Mouse (Mus musculus) C2C12 (cell line): ENCODE results near the gene Zc3h12b. TPM values are rescaled to one million over a fixed set of nuclear protein-coding genes. Genes with fewer than 3 reads are reported as not detected.

ENCODE experiments used
- H3K27me3 ChIP-seq: one replicate; pipeline ENCODE4 v1.6.1; 2011; ENCODE audit not compliant: control insufficient read depth, insufficient read depth, insufficient read length
- H3K36me3 ChIP-seq: one replicate; pipeline ENCODE4 v1.6.1; 2011; ENCODE audit not compliant: control insufficient read depth, insufficient read depth
- H3K4me3 ChIP-seq: one replicate; pipeline ENCODE4 v1.5.1; 2011; ENCODE audit warnings: mild to moderate bottlenecking, control low read depth; ENCODE audit not compliant: poor library complexity, insufficient read depth, severe bottlenecking
- H3K79me2 ChIP-seq: one replicate; pipeline ENCODE4 v1.6.1; 2011; ENCODE audit not compliant: control insufficient read depth, insufficient read depth
- H3K79me3 ChIP-seq: one replicate; pipeline ENCODE4 v1.6.1; 2011; ENCODE audit warnings: low read depth, control low read depth
- H3ac ChIP-seq: one replicate; pipeline ENCODE3; 2011; ENCODE audit warnings: low read depth; ENCODE audit not compliant: control insufficient read depth, insufficient read length
- CEBPB ChIP-seq: IDR thresholded peaks from one replicate; pipeline ENCODE4 v1.6.1; 2011; ENCODE audit warnings: low read depth, mild to moderate bottlenecking, control low read depth, moderate library complexity
- CTCF ChIP-seq: IDR thresholded peaks from one replicate; pipeline ENCODE4 v1.5.1; 2011; ENCODE audit not compliant: control insufficient read depth, insufficient read depth, insufficient read length
- FOSL1 ChIP-seq: IDR thresholded peaks from one replicate; pipeline ENCODE4 v1.8.0; 2011; ENCODE audit warnings: mild to moderate bottlenecking, low read length; ENCODE audit not compliant: poor library complexity, insufficient read depth, severe bottlenecking
- MAX ChIP-seq: IDR thresholded peaks from one replicate; pipeline ENCODE4 v1.6.1; 2011; ENCODE audit warnings: mild to moderate bottlenecking, control low read depth
- MYOD1 ChIP-seq: IDR thresholded peaks from one replicate; pipeline ENCODE4 v1.6.1; 2011; ENCODE audit warnings: low read depth; ENCODE audit not compliant: control insufficient read depth, insufficient read length
- MYOG ChIP-seq: IDR thresholded peaks from one replicate; pipeline ENCODE4 v1.6.1; 2011; ENCODE audit not compliant: control insufficient read depth, insufficient read length; ENCODE audit errors: extremely low read depth
- USF1 ChIP-seq: IDR thresholded peaks from one replicate; pipeline ENCODE4 v1.6.1; 2011; ENCODE audit warnings: low read depth, mild to moderate bottlenecking, control low read depth, moderate library complexity
- long read RNA-seq, 2 experiments: library from polyadenylated mRNA; unstranded; transcript quantifications; one replicate each; pipeline ENCODE4 v2.0.0; 2019 to 2020
- polyA plus RNA-seq: library from polyadenylated mRNA; unstranded; fragments of >200 nt; fragmentation: generic; extraction: Trizol; gene quantifications from one replicate; pipeline ENCODE4 v1.2.1, GENCODE M21; 2012; ENCODE audit warnings: missing spikeins

Gene Zc3h12b
- polyA plus RNA-seq: 0.33 TPM
- long read RNA-seq, experiment 1, partial matches to known transcripts: 1 of 1 reads
- long read RNA-seq, experiment 1, other reads (novel, unspliced or antisense): 0 of 1 reads
- long read RNA-seq, experiment 2, partial matches to known transcripts: 1 of 3 reads
- long read RNA-seq, experiment 2, other reads (novel, unspliced or antisense): 2 of 3 reads

DNA sequence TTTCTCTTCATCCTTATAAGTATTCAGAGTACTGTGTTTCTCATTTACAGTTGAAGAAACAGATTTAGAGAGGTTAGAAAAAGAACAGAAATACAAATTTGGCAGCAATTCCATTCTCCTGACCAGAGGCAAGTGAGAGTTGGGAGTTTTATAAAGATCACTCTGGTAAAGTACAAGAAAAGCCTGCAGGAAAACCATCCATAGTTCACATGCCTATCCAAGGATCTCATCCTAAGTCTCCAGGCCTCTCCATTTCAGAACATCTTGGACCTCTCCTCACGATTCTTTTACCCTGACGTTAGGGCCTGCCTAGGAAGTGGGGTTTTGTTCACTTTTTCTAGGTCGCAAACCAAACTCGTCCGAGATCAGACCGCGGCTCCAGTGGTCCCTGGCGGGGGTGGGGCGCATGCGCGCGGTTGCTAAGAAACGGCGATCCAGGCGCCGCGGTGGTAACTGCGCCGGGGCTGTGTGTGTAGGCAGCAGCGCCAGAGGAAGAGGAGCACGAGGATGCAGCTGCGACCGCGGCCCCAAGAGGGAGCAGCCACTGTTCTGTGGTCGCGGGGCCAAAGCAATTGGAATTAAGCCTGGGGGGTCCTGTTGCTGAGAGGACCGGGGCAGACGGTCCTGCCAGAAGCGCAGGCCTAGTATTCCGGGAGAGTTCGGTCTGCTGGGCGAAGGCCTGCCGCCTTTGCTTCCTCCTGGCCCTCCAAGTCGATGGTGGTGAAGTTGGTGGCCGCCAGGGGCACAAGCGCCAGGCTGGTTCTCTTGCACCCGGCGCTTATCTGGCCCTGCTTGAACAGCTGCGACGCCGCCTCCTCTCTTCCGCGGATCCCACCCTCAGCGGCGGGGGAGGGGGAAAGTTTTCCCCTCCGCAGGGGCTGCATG lies at the start of gene Zc3h12b:
Zc3h12b (plus strand) TSS at position 452 of the 885 bp plus-strand sequence.
- peak within 1 kb of the TSS; percentile 54 for H3ac ChIP-seq
- H3K79me3 ChIP-seq: no peaks in the 10 kb centered on the region
- no peak for TF ChIP-seq MYOD1
- no peak for TF ChIP-seq USF1
- no peak for TF ChIP-seq FOSL1
- no peak for TF ChIP-seq CTCF
- no peak for TF ChIP-seq MAX
- TF ChIP-seq MYOG: no peak
- TF ChIP-seq CEBPB: no peak
- H3K36me3 ChIP-seq: no peaks in the 10 kb centered on the region
- no peaks in the 10 kb centered on the region for H3K27me3 ChIP-seq
- H3K4me3 ChIP-seq: peak within 1 kb of the TSS; percentile 28
- no peaks in the 10 kb centered on the region for H3K79me2 ChIP-seq

DNA sequence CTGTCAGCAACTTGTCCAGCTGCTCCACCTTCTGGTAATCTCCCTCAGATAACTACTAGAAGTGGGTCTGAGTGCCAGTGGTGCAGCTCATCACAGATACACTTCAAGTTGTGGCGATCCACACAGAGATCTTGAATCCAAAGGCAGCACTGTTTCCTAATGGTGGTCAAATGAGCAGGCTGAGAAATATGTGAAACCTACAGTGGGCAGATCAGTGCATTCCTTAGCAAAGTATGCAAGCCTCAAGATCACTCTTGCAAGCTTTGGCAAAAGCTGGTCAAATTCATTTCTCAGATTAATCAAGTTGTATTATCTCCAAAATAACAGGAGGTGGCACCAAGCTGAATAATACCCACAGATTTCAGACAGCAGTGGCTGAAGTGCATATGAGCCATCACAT lies 29.3 kb upstream of the Zc3h12b start:
- Histone ChIP-seq H3ac (no peak overlapping the region), H3K4me3 (no peak overlapping the region), H3K36me3 (no peaks in the 10 kb centered on the region), H3K27me3 (no peaks in the 10 kb centered on the region), H3K79me3 (no peaks in the 10 kb centered on the region), H3K79me2 (no peaks in the 10 kb centered on the region)
- TF ChIP-seq CEBPB (no peak), MAX (no peak), FOSL1 (no peak)

DNA sequence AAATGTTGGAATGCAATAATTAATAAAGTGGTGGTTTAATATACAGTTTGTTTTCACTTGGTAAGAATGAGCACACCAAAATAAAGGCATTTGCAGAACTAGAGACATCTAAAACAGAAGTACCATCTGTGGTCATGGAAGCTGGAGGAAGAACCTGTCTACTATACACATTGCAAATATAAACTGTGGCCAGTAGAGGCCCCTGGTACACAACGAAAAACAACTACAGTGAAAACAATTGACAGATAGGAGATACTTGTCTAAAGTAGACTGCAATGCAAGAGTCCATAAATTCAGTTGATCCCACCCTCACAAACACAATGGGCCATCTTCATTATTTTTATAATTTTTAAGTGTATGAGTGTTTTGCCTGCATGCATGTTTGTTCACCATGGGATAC lies 24.4 kb upstream of the Zc3h12b start:
- no peaks in the 10 kb centered on the region for H3K27me3 ChIP-seq
- H3K79me2 ChIP-seq: no peaks in the 10 kb centered on the region
- H3K36me3 ChIP-seq: no peaks in the 10 kb centered on the region
- TF ChIP-seq USF1 (no peak), FOSL1 (no peak), CEBPB (no peak), MAX (no peak), MYOG (no peak), CTCF (no peak), MYOD1 (no peak)
- H3K79me3 ChIP-seq: no peaks in the 10 kb centered on the region
- H3K4me3 ChIP-seq: no peak overlapping the region
- H3ac ChIP-seq: no peak overlapping the region

DNA sequence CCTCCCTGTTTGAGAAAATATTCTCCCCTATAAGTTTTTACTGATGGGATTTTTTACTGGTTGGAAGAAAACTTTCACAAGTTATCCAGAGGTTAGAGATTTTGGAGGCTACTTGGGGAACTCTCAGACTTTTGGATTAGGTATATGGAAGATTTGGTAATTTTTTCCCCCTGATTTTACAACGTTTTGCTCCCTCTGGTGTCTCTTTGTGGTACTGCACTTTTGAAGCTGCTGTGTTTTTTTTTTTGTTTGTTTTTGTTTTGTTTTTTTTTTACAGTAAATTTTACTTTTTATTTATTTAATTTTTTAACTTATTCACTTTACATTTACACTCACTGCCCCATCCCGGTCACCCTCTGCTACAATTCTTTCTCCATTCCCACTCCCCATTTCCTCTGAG lies 26.8 kb downstream of the Zc3h12b start:
- no peaks in the 10 kb centered on the region for H3K27me3 ChIP-seq
- H3K36me3 ChIP-seq: no peaks in the 10 kb centered on the region
- H3ac ChIP-seq: no peak overlapping the region
- H3K4me3 ChIP-seq: no peak overlapping the region
- TF ChIP-seq CEBPB: no peak
- no peak for TF ChIP-seq USF1
- no peak for TF ChIP-seq MYOG
- TF ChIP-seq MYOD1: no peak
- no peak for TF ChIP-seq FOSL1
- TF ChIP-seq CTCF: no peak
- no peak for TF ChIP-seq MAX
- H3K79me2 ChIP-seq: no peaks in the 10 kb centered on the region
- no peaks in the 10 kb centered on the region for H3K79me3 ChIP-seq

DNA sequence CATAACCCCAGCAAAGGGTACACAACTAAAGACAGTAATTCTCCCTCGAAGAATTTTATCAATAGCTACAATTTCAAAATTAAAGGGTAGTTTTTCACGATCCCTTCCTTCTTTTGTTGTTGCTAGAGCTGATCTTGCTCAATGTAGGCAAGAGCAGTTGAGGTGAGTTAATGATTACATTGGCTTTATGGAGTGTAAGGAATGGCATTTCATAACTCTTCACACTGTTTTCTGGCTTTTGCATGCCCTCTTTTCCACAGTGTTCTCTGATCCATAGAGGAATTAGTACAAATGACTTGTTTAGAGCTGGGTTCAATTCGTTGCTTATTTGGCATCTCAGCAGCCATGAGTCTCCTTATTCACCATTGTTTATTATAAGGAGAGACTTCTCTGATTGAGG lies 84.4 kb downstream of the Zc3h12b start:
- Histone ChIP-seq H3K27me3 (no peaks in the 10 kb centered on the region), H3ac (no peak overlapping the region), H3K79me2 (no peaks in the 10 kb centered on the region), H3K79me3 (no peaks in the 10 kb centered on the region), H3K36me3 (no peaks in the 10 kb centered on the region), H3K4me3 (no peak overlapping the region)
- TF ChIP-seq CTCF: no peak
- no peak for TF ChIP-seq FOSL1
- TF ChIP-seq MYOG: no peak
- no peak for TF ChIP-seq MAX
- no peak for TF ChIP-seq USF1
- no peak for TF ChIP-seq MYOD1
- TF ChIP-seq CEBPB: no peak

DNA sequence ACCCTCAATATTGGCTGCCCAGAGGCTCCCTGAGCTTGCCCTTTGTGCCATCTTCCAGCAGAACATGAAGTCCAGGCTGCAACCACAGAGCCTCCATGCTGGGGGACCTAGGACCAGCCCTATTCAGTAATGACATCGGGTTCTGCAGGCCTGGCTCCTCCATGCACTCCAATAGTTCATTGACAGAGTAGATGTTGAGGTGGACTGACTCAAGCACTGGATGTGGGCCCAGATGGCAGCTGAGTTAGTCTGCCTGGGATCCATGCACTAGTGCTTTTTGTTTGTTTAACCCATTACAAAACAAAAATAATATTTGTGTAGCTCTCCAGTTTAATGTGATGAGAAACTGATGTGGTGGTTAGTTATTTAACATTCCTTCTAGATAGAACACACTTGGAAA lies 90.3 kb downstream of the Zc3h12b start:
- Histone ChIP-seq H3K4me3 (no peak overlapping the region), H3K79me2 (no peaks in the 10 kb centered on the region), H3K36me3 (no peaks in the 10 kb centered on the region), H3ac (no peak overlapping the region), H3K27me3 (no peaks in the 10 kb centered on the region), H3K79me3 (no peaks in the 10 kb centered on the region)
- TF ChIP-seq MAX: no peak
- no peak for TF ChIP-seq FOSL1
- TF ChIP-seq CTCF: no peak
- TF ChIP-seq CEBPB: no peak
- TF ChIP-seq MYOD1: no peak
- TF ChIP-seq MYOG: no peak
- TF ChIP-seq USF1: no peak
